Mouse (Mus musculus) thymus, postnatal 4 days (tissue): ENCODE results near the gene Ptgir.

ENCODE experiments used
- DNase-seq: peaks from one replicate; pipeline ENCODE4 v3.0.0; 2021

The Ptgir gene

GRCm38 (mm10) chr7:16892352-16892730, 13.9 kb upstream of the Ptgir start:
- DNase-seq, result no peak

- DNase-seq, result peak; percentile 27
Observed at GRCm38 (mm10) chr7:16893612-16894011, 12.7 kb upstream of the Ptgir start.

- no peak for DNase-seq
Observed at GRCm38 (mm10) chr7:16894279-16894678, 12.0 kb upstream of the Ptgir start.

GRCm38 (mm10) chr7:16895000-16895399, 11.3 kb upstream of the Ptgir start:
- peak; percentile 83 for DNase-seq

- no peak for DNase-seq
Observed at GRCm38 (mm10) chr7:16895511-16895910, 10.8 kb upstream of the Ptgir start.

- DNase-seq, result no peak
Observed at GRCm38 (mm10) chr7:16900526-16900925, 5.8 kb upstream of the Ptgir start.

GRCm38 (mm10) chr7:16903439-16903955, 2.8 kb upstream of the Ptgir start:
- DNase-seq, result no peak

- DNase-seq, result no peak
Observed at GRCm38 (mm10) chr7:16904120-16904675, 2.1 kb upstream of the Ptgir start.

- DNase-seq, result peak; percentile 54
Observed at GRCm38 (mm10) chr7:16905491-16906021, 734 bp upstream of the Ptgir start.

- DNase-seq, result no peak
Observed at GRCm38 (mm10) chr7:16906889-16907559, 734 bp downstream of the Ptgir start.

- DNase-seq, result no peak
Observed at GRCm38 (mm10) chr7:16907842-16908241, 1.6 kb downstream of the Ptgir start.

GRCm38 (mm10) chr7:16908367-16908766, 2.1 kb downstream of the Ptgir start:
- DNase-seq, result no peak

GRCm38 (mm10) chr7:16908859-16909258, 2.6 kb downstream of the Ptgir start:
- no peak for DNase-seq

- no peak for DNase-seq
Observed at GRCm38 (mm10) chr7:16909909-16910308, 3.6 kb downstream of the Ptgir start.

GRCm38 (mm10) chr7:16911904-16912303, 5.6 kb downstream of the Ptgir start:
- no peak for DNase-seq

- no peak for DNase-seq
Observed at GRCm38 (mm10) chr7:16912360-16912759, 6.1 kb downstream of the Ptgir start.

GRCm38 (mm10) chr7:16913806-16914452, 7.6 kb downstream of the Ptgir start:
- peak; percentile 82 for DNase-seq

- DNase-seq, result peak; percentile 13
Observed at GRCm38 (mm10) chr7:16914453-16915343, 8.4 kb downstream of the Ptgir start.

GRCm38 (mm10) chr7:16915461-16916340, 9.4 kb downstream of the Ptgir start:
- DNase-seq, result peak; percentile 10

GRCm38 (mm10) chr7:16916342-16917265, 10.3 kb downstream of the Ptgir start:
- peak; percentile 18 for DNase-seq

- no peak for DNase-seq
Observed at GRCm38 (mm10) chr7:16917447-16917846, 11.2 kb downstream of the Ptgir start.
